Mouse (Mus musculus): ENCODE results near the gene Fancf. TPM values are rescaled to one million over a fixed set of nuclear protein-coding genes. Genes with fewer than 3 reads are reported as not detected.

Fancf gene
- total and polyA plus RNA-seq, 3 experiments, result 3.7 to 6.2 (median 3.8) TPM

- H3K27me3 ChIP-seq (replicated peaks), result no peaks in the 10 kb centered on the region
- no peak overlapping the region for H3K4me2 ChIP-seq (ENCODE audit: insufficient read depth, low read depth, poor library complexity, severe bottlenecking)
- H3K9me3 ChIP-seq (replicated peaks; ENCODE audit: low read length), result peaks cover 7% of the 10 kb centered on the region
- no peaks in the 10 kb centered on the region for H3K79me2 ChIP-seq (replicated peaks; ENCODE audit: control insufficient read depth, extremely low read depth, insufficient read depth, poor library complexity, severe bottlenecking)
- no peak overlapping the region for H3K27ac ChIP-seq (ENCODE audit: insufficient read depth, low read depth)
- no peak overlapping the region for H3K9ac ChIP-seq (ENCODE audit: insufficient read depth, low read depth)
- in situ Hi-C loops (cut with MboI; ENCODE audit: low pct_ligation_motif_present, low pct_unique_long_range_greater_than_20kb, low sequenced_read_pairs), result no loop called here
- H3K36me3 ChIP-seq (replicated peaks in 1 of 2; ENCODE audit: control insufficient read depth in 1 of 2, insufficient read depth in 1 of 2, low read length in 1 of 2), result no peaks in the 10 kb centered on the region
- no peak for TF ChIP-seq SMC3 (IDR thresholded peaks at IDR 0.05; ENCODE audit: low read depth, low read length)
- no peak for TF ChIP-seq RAD21 (IDR thresholded peaks at IDR 0.05; ENCODE audit: low read depth, low read length)
- no peak for TF ChIP-seq ZKSCAN1 (IDR thresholded peaks at IDR 0.05; ENCODE audit: borderline replicate concordance, low read depth, low read length)
- TF ChIP-seq JUN (IDR thresholded peaks at IDR 0.05; ENCODE audit: insufficient read depth, low read depth, low read length), result no peak
- TF ChIP-seq CHD2 (IDR thresholded peaks at IDR 0.05; ENCODE audit: low read length), result no peak
- no peak for TF ChIP-seq NELFE (IDR thresholded peaks at IDR 0.05; ENCODE audit: low read depth, low read length)
- no peak for TF ChIP-seq RCOR1 (conservative IDR thresholded peaks at IDR 0.05; ENCODE audit: low read depth, low read length)
- no peak for TF ChIP-seq MEF2A (IDR thresholded peaks at IDR 0.05; ENCODE audit: borderline replicate concordance, low read depth, low read length)
- no peak for TF ChIP-seq MYC (IDR thresholded peaks at IDR 0.05; ENCODE audit: low read depth, low read length)
- TF ChIP-seq GABPA (IDR thresholded peaks at IDR 0.05; ENCODE audit: insufficient replicate concordance, low read depth, low read length), result no peak
- TF ChIP-seq ETS1 (conservative IDR thresholded peaks at IDR 0.05; ENCODE audit: low read depth, low read length), result no peak
- TF ChIP-seq HCFC1 (IDR thresholded peaks at IDR 0.05; ENCODE audit: low read depth, low read length), result no peak
- TF ChIP-seq CHD1 (IDR thresholded peaks at IDR 0.05; ENCODE audit: low read depth, low read length), result no peak
- TF ChIP-seq SIN3A (IDR thresholded peaks at IDR 0.05; ENCODE audit: low read length), result no peak
- dilution Hi-C loops (cut with MboI; ENCODE audit: extremely low pct_ligation_motif_present, extremely low pct_unique_long_range_greater_than_20kb, low sequenced_read_pairs), result no loop called here
- no peaks in the 10 kb centered on the region for H3K4me1 ChIP-seq (ENCODE audit: control insufficient read depth in 1 of 2, insufficient read depth in 2 of 2)
- no peak for DNase-seq (ENCODE audit: extremely low read depth)
- H3K4me3 ChIP-seq (replicated peaks in 1 of 3; ENCODE audit: low read depth in 2 of 3, low read length in 2 of 3, poor library complexity in 1 of 3), result no peak overlapping the region
Measured at GRCm38 (mm10) chr7:51823562-51824338, 38.3 kb downstream of the Fancf start.

DNA sequence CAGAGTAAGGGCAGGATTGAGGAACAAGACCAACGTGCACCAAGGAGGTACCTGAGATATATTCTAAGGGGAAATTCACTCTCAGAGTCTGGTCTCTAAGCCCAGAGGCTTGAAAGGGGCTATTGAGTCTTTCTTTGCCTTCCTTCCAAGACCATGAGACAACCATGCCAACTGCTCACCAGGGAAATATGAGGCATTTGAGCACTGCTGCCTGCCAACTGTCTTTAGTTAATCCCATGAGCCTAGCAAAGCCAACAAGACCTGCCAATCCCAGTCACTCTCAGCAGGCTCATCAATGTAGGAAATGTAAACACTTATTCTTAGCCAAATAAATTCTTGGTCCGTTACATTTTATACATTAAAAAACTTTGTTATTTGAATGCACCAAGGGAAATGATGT is 40.6 kb downstream of the Fancf start:
- Histone ChIP-seq H3K79me2 (replicated peaks; ENCODE audit: control insufficient read depth, extremely low read depth, insufficient read depth, poor library complexity, severe bottlenecking) (no peaks in the 10 kb centered on the region), H3K36me3 (replicated peaks in 1 of 2; ENCODE audit: control insufficient read depth in 1 of 2, insufficient read depth in 1 of 2, low read length in 1 of 2) (no peaks in the 10 kb centered on the region), H3K4me3 (replicated peaks in 1 of 3; ENCODE audit: low read depth in 2 of 3, low read length in 2 of 3, poor library complexity in 1 of 3) (no peak overlapping the region), H3K4me2 (ENCODE audit: insufficient read depth, low read depth, poor library complexity, severe bottlenecking) (no peak overlapping the region), H3K9ac (ENCODE audit: insufficient read depth, low read depth) (no peak overlapping the region), H3K4me1 (ENCODE audit: control insufficient read depth in 1 of 2, insufficient read depth in 2 of 2) (no peaks in the 10 kb centered on the region), H3K9me3 (replicated peaks; ENCODE audit: low read length) (peaks cover 6% of the 10 kb centered on the region), H3K27me3 (replicated peaks) (no peaks in the 10 kb centered on the region), H3K27ac (ENCODE audit: insufficient read depth, low read depth) (no peak overlapping the region)
- dilution Hi-C loops (cut with MboI; ENCODE audit: extremely low pct_ligation_motif_present, extremely low pct_unique_long_range_greater_than_20kb, low sequenced_read_pairs), result no loop called here
- no peak for TF ChIP-seq ZKSCAN1 (IDR thresholded peaks at IDR 0.05; ENCODE audit: borderline replicate concordance, low read depth, low read length)
- no peak for TF ChIP-seq GABPA (IDR thresholded peaks at IDR 0.05; ENCODE audit: insufficient replicate concordance, low read depth, low read length)
- DNase-seq (ENCODE audit: extremely low read depth), result no peak
- in situ Hi-C loops (cut with MboI; ENCODE audit: low pct_ligation_motif_present, low pct_unique_long_range_greater_than_20kb, low sequenced_read_pairs), result no loop called here

Measured in CH12.LX (cell line).